Mouse (Mus musculus): ENCODE results near the gene Wdcp. TPM values are rescaled to one million over a fixed set of nuclear protein-coding genes. Genes with fewer than 3 reads are reported as not detected.

Gene Wdcp
- 3.0 and 3.3 TPM in 2 replicates for polyA plus RNA-seq (2012; rRNA removed)

DNA sequence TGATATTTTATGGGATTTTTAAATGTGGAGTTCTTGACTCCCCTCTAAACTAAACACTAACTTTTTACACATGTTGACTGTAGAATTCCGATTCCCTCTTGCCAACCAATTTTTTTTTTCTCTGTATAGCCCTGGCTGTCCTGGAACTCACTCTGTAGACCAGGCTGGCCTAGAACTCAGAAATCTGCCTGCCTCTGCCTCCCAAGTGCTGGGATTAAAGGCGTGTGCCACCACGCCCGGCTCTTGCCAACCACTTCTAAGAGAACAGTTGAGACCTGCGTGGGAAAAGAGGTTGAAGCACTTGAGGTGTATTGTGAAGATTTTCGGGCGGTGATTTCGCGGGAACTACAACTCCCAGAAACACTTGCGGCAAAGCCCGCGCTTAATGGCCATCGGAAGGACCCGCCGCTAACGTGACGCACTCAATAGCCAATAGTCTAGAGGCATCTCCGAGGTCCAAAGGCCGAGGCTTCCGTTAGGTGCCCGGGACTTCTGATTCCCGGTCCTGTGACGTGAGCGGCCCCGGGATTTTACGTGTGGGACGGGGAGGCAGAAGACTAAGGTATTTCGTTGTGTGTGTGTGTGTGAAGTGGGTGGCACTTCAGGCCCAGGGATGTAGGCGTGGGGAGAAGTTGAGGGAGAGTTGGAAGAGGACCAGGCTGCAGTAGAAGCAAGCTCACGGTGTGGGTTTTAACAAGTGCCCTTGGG is at the start of gene Wdcp:
Wdcp (plus strand) TSS at position 414 of the 708 bp plus-strand sequence.

DNA sequence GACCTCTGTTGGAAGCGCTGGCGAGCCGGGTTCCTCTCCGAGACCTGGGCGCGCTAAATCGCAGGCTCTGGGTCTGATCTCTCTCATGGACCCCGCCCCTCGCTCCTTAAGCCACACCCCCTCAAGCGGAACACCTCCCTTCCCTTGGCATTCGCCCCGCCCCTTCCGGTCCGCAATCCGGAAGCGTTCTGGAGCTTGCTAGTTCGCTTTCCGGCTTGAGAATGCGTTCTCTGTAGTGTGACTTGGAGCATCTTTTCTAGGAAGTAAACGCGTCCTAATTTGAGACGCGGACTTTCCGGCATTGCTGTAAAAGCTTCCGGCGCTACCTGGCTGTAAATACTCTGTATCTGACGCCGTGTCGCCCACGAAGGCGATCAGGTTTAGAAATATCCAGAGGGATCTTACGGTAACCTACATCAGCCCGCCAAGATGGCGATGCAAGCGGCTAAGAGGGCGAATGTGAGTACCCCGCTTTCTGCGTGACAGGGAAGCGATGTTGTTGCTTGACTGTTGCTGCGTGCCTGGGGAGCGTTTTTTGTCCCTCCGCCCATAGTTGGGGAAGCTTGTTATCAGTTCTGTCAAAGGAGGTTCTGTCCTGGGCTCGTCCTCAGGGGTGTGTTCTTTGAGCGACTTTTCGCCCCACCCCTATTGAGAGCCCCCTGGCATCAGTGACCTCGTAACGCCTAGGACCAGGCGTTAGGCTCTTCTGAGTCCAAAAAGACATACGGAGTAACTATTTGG is 25.6 kb upstream of the Wdcp start, which contains the start of gene Sf3b6:
Sf3b6 (plus strand) TSS at position 184 of the 741 bp plus-strand sequence.

DNA sequence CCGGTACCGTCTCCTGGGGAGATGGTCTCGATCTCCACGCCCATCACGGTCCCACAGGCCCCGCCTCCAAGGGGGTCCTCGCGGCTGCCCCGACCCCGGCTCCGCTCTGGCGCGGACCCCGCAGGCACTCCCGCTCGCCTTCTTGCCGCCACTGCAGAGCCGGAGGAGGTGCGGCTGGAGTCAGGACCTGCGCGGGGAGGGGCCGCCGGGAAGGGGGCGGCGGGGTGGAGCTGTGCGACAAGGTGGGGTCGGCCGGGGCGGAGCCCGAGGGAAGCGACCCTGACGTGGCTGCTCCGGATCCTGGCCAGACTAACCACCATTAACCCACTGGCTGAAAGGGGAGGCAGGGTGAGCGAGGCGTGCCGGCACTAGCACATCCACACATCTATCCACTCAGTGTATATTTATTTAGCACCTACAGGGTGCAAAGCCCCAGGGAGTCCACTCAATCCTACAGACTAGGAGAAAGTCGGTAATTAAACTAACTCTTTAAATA is 1.7 kb upstream of the Wdcp start, which contains the start of gene Fkbp1b:
Fkbp1b (minus strand) TSS at position 200 of the 496 bp plus-strand sequence.

DNA sequence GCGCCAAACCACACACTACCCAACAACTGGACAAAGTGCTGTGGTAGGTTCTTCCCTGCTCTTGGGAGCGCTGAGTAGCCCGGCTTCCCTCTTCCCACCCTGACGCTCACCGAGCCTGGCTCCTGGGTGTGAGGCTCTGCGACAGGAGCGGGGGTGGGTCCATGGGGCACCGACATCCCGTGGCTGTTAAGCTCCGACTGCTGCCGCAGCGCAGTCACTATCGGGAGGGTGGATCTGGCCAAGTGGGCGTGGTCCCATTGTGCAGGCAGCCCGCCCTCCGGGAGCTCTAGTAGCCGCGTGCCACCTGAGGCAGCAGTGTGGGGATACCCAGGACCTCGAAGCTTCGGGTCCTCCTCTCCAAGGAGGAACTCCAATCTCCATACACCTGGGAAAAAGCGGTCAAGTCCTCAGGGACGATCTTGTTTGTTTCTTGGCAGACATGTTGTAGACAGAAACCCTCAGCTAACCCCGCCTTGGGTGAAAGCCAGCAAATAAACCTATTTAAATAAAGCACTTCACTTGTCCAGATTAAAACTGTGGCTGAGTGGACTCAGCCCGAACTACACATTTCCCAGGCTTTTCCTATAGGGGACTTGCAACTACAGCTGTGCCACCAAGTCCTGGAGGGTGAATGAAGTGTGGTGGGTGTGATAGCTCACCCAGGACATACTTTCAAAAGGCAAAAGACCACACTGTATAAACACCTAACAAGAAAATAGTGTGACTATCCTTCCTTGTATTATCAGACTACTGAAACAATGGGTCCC is 31.2 kb downstream of the Wdcp start, which contains the start of gene Mfsd2b:
Mfsd2b (minus strand) TSS at position 199 of the 767 bp plus-strand sequence.

DNA sequence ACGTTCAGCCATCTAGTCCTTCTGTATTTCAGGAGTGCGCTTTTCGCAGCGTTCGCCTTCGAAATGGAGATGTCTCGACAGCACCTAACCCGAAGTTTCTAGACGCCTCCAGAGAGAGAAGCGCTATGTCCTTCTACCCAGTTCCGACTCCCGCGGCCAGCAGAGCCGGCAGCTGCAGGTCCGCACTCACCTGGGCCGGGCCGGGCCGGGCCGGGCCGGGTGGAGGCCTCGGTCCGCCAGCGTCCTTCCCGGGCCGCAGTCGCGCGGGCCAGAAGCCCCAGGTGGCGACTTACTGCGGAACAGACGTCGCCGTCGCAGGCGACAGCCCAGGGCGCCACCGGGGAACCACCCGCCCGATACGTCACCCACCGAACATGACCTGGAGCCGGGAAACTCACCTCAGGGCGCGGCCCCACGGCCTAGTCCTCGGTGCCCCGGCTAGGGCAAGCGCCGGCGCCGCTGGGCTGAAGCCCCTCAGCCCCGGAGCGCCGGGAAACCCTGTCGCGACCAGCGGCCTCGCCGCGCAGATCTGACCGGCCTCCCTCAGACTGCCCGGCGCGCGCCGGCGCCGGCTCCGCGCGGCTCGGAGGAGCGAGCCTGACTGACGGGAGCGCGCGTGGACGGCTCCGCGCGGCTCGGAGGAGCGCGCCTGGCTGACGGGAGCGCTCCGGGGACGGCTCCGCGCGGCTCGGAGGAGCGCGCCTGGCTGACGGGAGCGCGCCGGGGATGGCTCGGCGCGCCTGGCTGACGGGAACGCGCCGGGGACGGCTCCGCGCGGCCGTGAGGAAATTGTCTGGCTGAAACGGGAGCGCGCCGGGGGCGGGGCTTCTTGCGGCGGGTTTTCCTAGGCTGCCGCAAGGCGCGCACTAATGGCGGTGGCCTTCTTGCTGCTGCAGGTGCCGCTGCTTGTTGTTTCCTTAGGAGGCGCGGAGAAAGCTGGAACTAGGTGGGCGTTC is 64.1 kb downstream of the Wdcp start, which contains the start of gene Ubxn2a:
Ubxn2a (minus strand) TSS at position 755 of the 956 bp plus-strand sequence.

Other genes starting within 250 kb of the Wdcp start
- gene Fam228a, start 104.9 kb upstream of the Wdcp start, polyA plus RNA-seq (2012; rRNA removed): not detected in 2 replicates
- gene Pfn4, start 74.3 kb upstream of the Wdcp start, polyA plus RNA-seq (2012; rRNA removed): 0.07 and 0.10 TPM in 2 replicates
- 0.08 and 0.23 TPM in 2 replicates for gene Fam228b, start 74.0 kb upstream of the Wdcp start, polyA plus RNA-seq (2012; rRNA removed)
- gene Sf3b6, start 25.8 kb upstream of the Wdcp start, polyA plus RNA-seq (2012; rRNA removed): 36.7 and 37.3 TPM in 2 replicates
- gene Fkbp1b, start 1.7 kb upstream of the Wdcp start, polyA plus RNA-seq (2012; rRNA removed): 7.6 and 9.2 TPM in 2 replicates
- 1.9 and 2.6 TPM in 2 replicates for gene Mfsd2b, start 31.1 kb downstream of the Wdcp start, polyA plus RNA-seq (2012; rRNA removed)
- gene Ubxn2a, start 64.4 kb downstream of the Wdcp start, polyA plus RNA-seq (2012; rRNA removed): 7.8 and 8.4 TPM in 2 replicates
- gene Atad2b, start 74.0 kb downstream of the Wdcp start, polyA plus RNA-seq (2012; rRNA removed): 14.4 and 16.1 TPM in 2 replicates